Mouse (Mus musculus) stomach, postnatal 0 days (tissue): Measurements from ENCODE around the gene Serinc2.

ENCODE experiments used
- CTCF ChIP-seq: IDR thresholded peaks from 2 replicates; pipeline ENCODE4 v1.5.1; 2016; ENCODE audit warnings: antibody characterized with exemption, low read depth, mild to moderate bottlenecking, moderate library complexity
- EP300 ChIP-seq: optimal IDR thresholded peaks from 2 replicates; pipeline ENCODE3; 2016; ENCODE audit warnings: antibody characterized with exemption

- TF ChIP-seq EP300 (no peak), CTCF (no peak)
Measured at GRCm38 (mm10) chr4:130308231-130309081, 29.5 kb upstream of the Serinc2 start, which contains the start of the genes Fabp3 and Gm10570.
